ENCODE assay signal across 11 mouse cellular contexts in genomic region chr9:15036807-15037206, GRCm38 (mm10). TPM values are rescaled to one million over a fixed set of nuclear protein-coding genes. Genes with fewer than 3 reads are reported as not detected.
DNase-seq lines count a peak whose midpoint lies in the region; ATAC-seq and TF ChIP-seq lines count a peak whose summit lies in the region.
"Had no signal": no experiment of that assay in that cellular context is flagged by ENCODE, and none has a peak within 500 bp of the region (broad histone marks: within the 10 kb centered on the region; RNA-seq: fewer than 3 reads in every experiment).

No protein-coding gene starts in this region.

- intact Hi-C loops in left cerebral cortex, postnatal 10 days (cut with DNase I) = loop anchor here (10.0 kb wide), 1 partner anchor 128 kb away; no protein-coding TSS in a partner anchor
- intact Hi-C loops in heart, postnatal 25 days (cut with DNase I) = no loop called here

- WGBS in forebrain, embryonic 12.5 days = 39% methylated on average over 4 of the region's 4 CpGs
- WGBS in forebrain, embryonic 16.5 days = 33% methylated on average over 4 of the region's 4 CpGs
- 40% methylated on average over 4 of the region's 4 CpGs for WGBS in hindbrain, embryonic 11.5 days
- WGBS in midbrain, embryonic 14.5 days = 18% methylated on average over 4 of the region's 4 CpGs

- no peak for TF ChIP-seq CTCF in ES-Bruce4 (IDR thresholded peaks at IDR 0.05; ENCODE audit: low read depth, low read length)

- H3K36me3 ChIP-seq in forebrain, embryonic 12.5 days (replicated peaks) = peaks cover 5% of the 10 kb centered on the region; the same call in 1 of the 2 replicates
- no peaks in the 10 kb centered on the region for H3K36me3 ChIP-seq in forebrain, embryonic 16.5 days (ENCODE audit: control insufficient read depth, insufficient read depth)
- no peaks in the 10 kb centered on the region for H3K36me3 ChIP-seq in ES-Bruce4 (ENCODE audit: control insufficient read depth, insufficient read depth, low read length, poor library complexity, severe bottlenecking)
- H3K36me3 ChIP-seq in hindbrain, embryonic 11.5 days (ENCODE audit: control insufficient read depth, insufficient read depth, low read length) = no peaks in the 10 kb centered on the region
- H3K36me3 ChIP-seq in midbrain, embryonic 14.5 days (ENCODE audit: control insufficient read depth, insufficient read depth, low read length) = peaks cover 7% of the 10 kb centered on the region; the same call in 1 of the 2 replicates

- H3K9ac ChIP-seq in forebrain, embryonic 12.5 days = no peak overlapping the region
- no peak overlapping the region for H3K9ac ChIP-seq in forebrain, embryonic 16.5 days (replicated peaks; ENCODE audit: low read depth, low read length)
- no peak overlapping the region for H3K9ac ChIP-seq in ES-Bruce4 (ENCODE audit: low read depth, poor library complexity, severe bottlenecking)
- no peak overlapping the region for H3K9ac ChIP-seq in hindbrain, embryonic 11.5 days (ENCODE audit: low read depth, low read length)
- peak overlapping the region; percentile 21; the same call in 1 of the 2 replicates for H3K9ac ChIP-seq in midbrain, embryonic 14.5 days (replicated peaks; ENCODE audit: low read length)

- peak; percentile 40 for DNase-seq in hindbrain, embryonic 11.5 days (ENCODE audit: low spot score)
- peak; percentile 49 for DNase-seq in midbrain, embryonic 14.5 days
- no peak for DNase-seq in left cerebral cortex, postnatal 10 days (ENCODE audit: extremely low spot score in 1 of 2, low spot score in 2 of 2)
- DNase-seq in heart, postnatal 25 days (ENCODE audit: low spot score) = no peak
- DNase-seq: adrenal gland, adult 2 months; cerebellum, adult 9-10 months had no signal

- ATAC-seq in forebrain, embryonic 12.5 days (ENCODE audit: low FRiP score) = 0 out of 2 replicates have a peak, but pooled peaks have one; percentile 28
- ATAC-seq in forebrain, embryonic 16.5 days = no peak; the same call in 1 of the 2 replicates
- peak; percentile 75 for ATAC-seq in hindbrain, embryonic 11.5 days (ENCODE audit: low FRiP score)
- ATAC-seq in midbrain, embryonic 14.5 days (ENCODE audit: low FRiP score, low TSS enrichment) = peak; percentile 57; the same call in 1 of the 2 replicates
- ATAC-seq in CD4-positive, CD25-positive, alpha-beta regulatory T cell, adult 4 months = no peak

- no peaks in the 10 kb centered on the region for H3K27me3 ChIP-seq in forebrain, embryonic 12.5 days
- H3K27me3 ChIP-seq in forebrain, embryonic 16.5 days (replicated peaks; ENCODE audit: control insufficient read depth, insufficient read depth, low read length) = no peaks in the 10 kb centered on the region
- no peaks in the 10 kb centered on the region for H3K27me3 ChIP-seq in ES-Bruce4 (ENCODE audit: control insufficient read depth, insufficient read depth, low read length, poor library complexity, severe bottlenecking)
- no peaks in the 10 kb centered on the region for H3K27me3 ChIP-seq in hindbrain, embryonic 11.5 days (ENCODE audit: control insufficient read depth, insufficient read depth, low read length)
- H3K27me3 ChIP-seq in midbrain, embryonic 14.5 days (ENCODE audit: control insufficient read depth, insufficient read depth, low read length) = no peaks in the 10 kb centered on the region

- no peak overlapping the region for H3K4me2 ChIP-seq in forebrain, embryonic 12.5 days
- no peak overlapping the region for H3K4me2 ChIP-seq in forebrain, embryonic 16.5 days (ENCODE audit: low read length)
- H3K4me2 ChIP-seq in hindbrain, embryonic 11.5 days (replicated peaks; ENCODE audit: low read depth, low read length) = no peak overlapping the region
- H3K4me2 ChIP-seq in midbrain, embryonic 14.5 days (ENCODE audit: low read length) = 0 out of 2 replicates have a peak overlapping the region, but pooled peaks have one; percentile 25

- H3K4me3 ChIP-seq in forebrain, embryonic 12.5 days (replicated peaks) = no peak overlapping the region
- H3K4me3 ChIP-seq in forebrain, embryonic 16.5 days (replicated peaks; ENCODE audit: low read length) = no peak overlapping the region
- no peak overlapping the region for H3K4me3 ChIP-seq in ES-Bruce4 (ENCODE audit: low read depth, low read length)
- H3K4me3 ChIP-seq in hindbrain, embryonic 11.5 days (ENCODE audit: low read depth, low read length) = no peak overlapping the region
- H3K4me3 ChIP-seq in midbrain, embryonic 14.5 days (replicated peaks; ENCODE audit: low read depth, low read length) = no peak overlapping the region
- H3K4me3 ChIP-seq: layer of hippocampus, adult 2 months had no signal

- TF ChIP-seq EP300 in ES-Bruce4 (IDR thresholded peaks at IDR 0.05; ENCODE audit: insufficient read depth, low read depth, low read length) = peak; percentile 71

- peak overlapping the region; percentile 42; the same call in 1 of the 2 replicates for H3K27ac ChIP-seq in forebrain, embryonic 12.5 days
- H3K27ac ChIP-seq in forebrain, embryonic 16.5 days (ENCODE audit: low read length) = no peak overlapping the region
- H3K27ac ChIP-seq in ES-Bruce4 (ENCODE audit: insufficient read depth, low read length) = no peak overlapping the region
- no peak overlapping the region for H3K27ac ChIP-seq in hindbrain, embryonic 11.5 days (ENCODE audit: low read depth, low read length)
- H3K27ac ChIP-seq in midbrain, embryonic 14.5 days (replicated peaks; ENCODE audit: low read depth, low read length) = peak overlapping the region; percentile 63
- H3K27ac ChIP-seq: layer of hippocampus, adult 2 months had no signal

- no peak for TF ChIP-seq POLR2A in ES-Bruce4 (IDR thresholded peaks at IDR 0.05; ENCODE audit: insufficient read depth, low read length)

- H3K4me1 ChIP-seq in forebrain, embryonic 12.5 days = peaks cover 20% of the 10 kb centered on the region
- peaks cover 8% of the 10 kb centered on the region for H3K4me1 ChIP-seq in forebrain, embryonic 16.5 days (replicated peaks; ENCODE audit: control insufficient read depth, insufficient read depth, low read length)
- H3K4me1 ChIP-seq in ES-Bruce4 (ENCODE audit: control insufficient read depth, insufficient read depth, low read length) = no peaks in the 10 kb centered on the region
- H3K4me1 ChIP-seq in hindbrain, embryonic 11.5 days (replicated peaks; ENCODE audit: control insufficient read depth, insufficient read depth, low read length) = no peaks in the 10 kb centered on the region
- H3K4me1 ChIP-seq in midbrain, embryonic 14.5 days (ENCODE audit: control insufficient read depth, insufficient read depth, low read length) = peaks cover 8% of the 10 kb centered on the region; the same call in 1 of the 2 replicates

- peaks cover 3% of the 10 kb centered on the region; the same call in 1 of the 2 replicates for H3K9me3 ChIP-seq in forebrain, embryonic 12.5 days
- H3K9me3 ChIP-seq in forebrain, embryonic 16.5 days (ENCODE audit: control insufficient read depth, low read length) = no peaks in the 10 kb centered on the region
- no peaks in the 10 kb centered on the region for H3K9me3 ChIP-seq in ES-Bruce4 (replicated peaks; ENCODE audit: control insufficient read depth, insufficient read depth, low read length, poor library complexity, severe bottlenecking)
- H3K9me3 ChIP-seq in hindbrain, embryonic 11.5 days (ENCODE audit: control insufficient read depth, low read length) = no peaks in the 10 kb centered on the region
- H3K9me3 ChIP-seq in midbrain, embryonic 14.5 days (ENCODE audit: control insufficient read depth, low read length) = no peaks in the 10 kb centered on the region

RNA-seq across cellular contexts. Expression of gene Panx1, which starts 8.5 kb away (rescaled TPM):
- 86.8 and 100 TPM in 2 replicates for polyA plus RNA-seq in forebrain, embryonic 12.5 days (2016; fragmentation: Nextera tagmentation; extraction: Ambion mirVana)
- 136 and 138 TPM in 2 replicates for polyA plus RNA-seq in forebrain, embryonic 16.5 days (2015; fragmentation: Nextera tagmentation; extraction: Ambion mirVana)
- polyA plus RNA-seq in ES-Bruce4 (2011; ENCODE audit: insufficient read depth, insufficient read length, low read depth, missing spikeins) = 13.5 and 15.2 TPM in 2 replicates
- 113 and 129 TPM in 2 replicates for polyA plus RNA-seq in hindbrain, embryonic 11.5 days (2014; fragmentation: Nextera tagmentation; extraction: Ambion mirVana)
- polyA plus RNA-seq in midbrain, embryonic 14.5 days (2014; fragmentation: Nextera tagmentation; extraction: Ambion mirVana) = 205 and 243 TPM in 2 replicates
- polyA plus RNA-seq in CD4-positive, CD25-positive, alpha-beta regulatory T cell, adult 4 months (2017; shearing (Covaris generic)) = 10 to 100 TPM; 16.1 to 23.4 TPM
- 10 to 100 TPM; 63.5 to 70.4 TPM for total RNA-seq in left cerebral cortex, postnatal 10 days (2021)
- 1 to 10 TPM; 3.8 to 4.7 TPM for total RNA-seq in heart, postnatal 25 days (2021)

Comparison
In these comparisons a context has a peak if more than half of its experiments do, and no peak if none do; other contexts are left out.
1. ATAC-seq: peak in forebrain, embryonic 12.5 days (single experiment), hindbrain, embryonic 11.5 days (single experiment) and midbrain, embryonic 14.5 days (single experiment); none in forebrain, embryonic 16.5 days (single experiment) and CD4-positive, CD25-positive, alpha-beta regulatory T cell, adult 4 months (single experiment).
2. H3K27ac ChIP-seq: peak in forebrain, embryonic 12.5 days (single experiment) and midbrain, embryonic 14.5 days (single experiment); none in forebrain, embryonic 16.5 days (single experiment), ES-Bruce4 (single experiment) and hindbrain, embryonic 11.5 days (single experiment).
3. DNase-seq: peak in hindbrain, embryonic 11.5 days (single experiment) and midbrain, embryonic 14.5 days (single experiment); none in left cerebral cortex, postnatal 10 days (0 of 2) and heart, postnatal 25 days (single experiment).